ENCODE assay signal across 8 mouse cellular contexts in genomic region chr6:51207587-51208361, GRCm38 (mm10).
DNase-seq lines count a peak whose midpoint lies in the region; ATAC-seq and TF ChIP-seq lines count a peak whose summit lies in the region.

No protein-coding gene starts in this region.

- peak overlapping the region; percentile 80 for H3K27ac ChIP-seq in heart, embryonic 10.5 days
- peak overlapping the region; percentile 85 for H3K27ac ChIP-seq in hindbrain, embryonic 12.5 days
- peak overlapping the region; percentile 81 for H3K27ac ChIP-seq in midbrain, embryonic 15.5 days
- no peak overlapping the region for H3K27ac ChIP-seq in thymus, adult 2 months (ENCODE audit: control insufficient read depth, insufficient read depth, low read length)

- DNase-seq in heart, embryonic 10.5 days (ENCODE audit: low spot score): no peak
- DNase-seq in heart, adult 9 months (ENCODE audit: low spot score in 2 of 2): no peak
- DNase-seq in brain, embryonic 14.5 days (ENCODE audit: low read depth): peak; percentile 60
- no peak for DNase-seq in thymus, postnatal 4 days
- no peak for DNase-seq in thymus, adult 2 months
- no peak for DNase-seq in thymus, postnatal 10 days (ENCODE audit: low spot score in 2 of 2)

- WGBS in heart, embryonic 10.5 days: 2% methylated on average over 21 of the region's 21 CpGs
- WGBS in hindbrain, embryonic 12.5 days: 2% methylated on average over 21 of the region's 21 CpGs
- WGBS in midbrain, embryonic 15.5 days: 2% methylated on average over 21 of the region's 21 CpGs
- 3% methylated on average over 21 of the region's 21 CpGs for WGBS in thymus, adult 2 months

- peak overlapping the region; percentile 56 for H3K9ac ChIP-seq in hindbrain, embryonic 12.5 days
- peak overlapping the region; percentile 20; the same call in 1 of the 2 replicates for H3K9ac ChIP-seq in midbrain, embryonic 15.5 days

- no peak for TF ChIP-seq POLR2A in brain, embryonic 14.5 days (IDR thresholded peaks at IDR 0.05; ENCODE audit: borderline replicate concordance, extremely low read depth, insufficient read depth, insufficient read length, poor library complexity, severe bottlenecking)
- no peak for TF ChIP-seq POLR2A in thymus, adult 2 months (IDR thresholded peaks at IDR 0.05; ENCODE audit: control insufficient read depth, extremely low read depth, insufficient read depth, low read length, poor library complexity)

- peak overlapping the region; percentile 52 for H3K4me3 ChIP-seq in heart, embryonic 10.5 days
- peak overlapping the region; percentile 18; the same call in 1 of the 2 replicates for H3K4me3 ChIP-seq in hindbrain, embryonic 12.5 days
- H3K4me3 ChIP-seq in midbrain, embryonic 15.5 days: peak overlapping the region; percentile 24
- no peak overlapping the region for H3K4me3 ChIP-seq in thymus, adult 2 months (ENCODE audit: control insufficient read depth, insufficient read depth, low read length)

- no peak for TF ChIP-seq CTCF in brain, embryonic 14.5 days (IDR thresholded peaks at IDR 0.05; ENCODE audit: borderline replicate concordance, extremely low read depth, insufficient read depth, insufficient read length)
- no peak for TF ChIP-seq CTCF in thymus, adult 2 months (IDR thresholded peaks at IDR 0.05; ENCODE audit: borderline replicate concordance, control insufficient read depth, extremely low read depth, insufficient read depth, low read length, poor library complexity)

- no peaks in the 10 kb centered on the region for H3K9me3 ChIP-seq in heart, embryonic 10.5 days
- no peaks in the 10 kb centered on the region for H3K9me3 ChIP-seq in hindbrain, embryonic 12.5 days (replicated peaks)
- no peaks in the 10 kb centered on the region for H3K9me3 ChIP-seq in midbrain, embryonic 15.5 days

- no peaks in the 10 kb centered on the region for H3K36me3 ChIP-seq in heart, embryonic 10.5 days
- H3K36me3 ChIP-seq in hindbrain, embryonic 12.5 days: no peaks in the 10 kb centered on the region
- H3K36me3 ChIP-seq in midbrain, embryonic 15.5 days (replicated peaks): no peaks in the 10 kb centered on the region
- no peaks in the 10 kb centered on the region for H3K36me3 ChIP-seq in thymus, adult 2 months (ENCODE audit: control insufficient read depth, insufficient read depth, low read length)

- ATAC-seq in hindbrain, embryonic 12.5 days (ENCODE audit: low FRiP score): peak; percentile 66
- peak; percentile 40 for ATAC-seq in midbrain, embryonic 15.5 days (replicated peaks)

- H3K27me3 ChIP-seq in heart, embryonic 10.5 days (ENCODE audit: insufficient read depth, poor library complexity, severe bottlenecking): peaks cover 15% of the 10 kb centered on the region
- peaks cover 23% of the 10 kb centered on the region for H3K27me3 ChIP-seq in hindbrain, embryonic 12.5 days
- H3K27me3 ChIP-seq in midbrain, embryonic 15.5 days (replicated peaks): peaks cover 2% of the 10 kb centered on the region; the same call in 1 of the 2 replicates
- peaks cover 3% of the 10 kb centered on the region; the same call in 1 of the 2 replicates for H3K27me3 ChIP-seq in thymus, adult 2 months (ENCODE audit: control insufficient read depth, insufficient read depth, low read length)

- peaks cover 31% of the 10 kb centered on the region for H3K4me1 ChIP-seq in heart, embryonic 10.5 days
- H3K4me1 ChIP-seq in hindbrain, embryonic 12.5 days: peaks cover 17% of the 10 kb centered on the region
- peaks cover 23% of the 10 kb centered on the region for H3K4me1 ChIP-seq in midbrain, embryonic 15.5 days
- peaks cover 5% of the 10 kb centered on the region for H3K4me1 ChIP-seq in thymus, adult 2 months (replicated peaks; ENCODE audit: control insufficient read depth, insufficient read depth, low read length)

- peak overlapping the region; percentile 46 for H3K4me2 ChIP-seq in hindbrain, embryonic 12.5 days (replicated peaks)
- peak overlapping the region; percentile 52 for H3K4me2 ChIP-seq in midbrain, embryonic 15.5 days
